Mouse (Mus musculus) heart, postnatal 4 days (tissue): ENCODE results near the gene Il18bp. TPM values are rescaled to one million over a fixed set of nuclear protein-coding genes. Genes with fewer than 3 reads are reported as not detected.
A peak's percentile ranks its signal among the peaks of the same experiment; 100 is the strongest.
"Not testable (repeated sequence)": the region's sequence is repeated elsewhere in the genome, so short reads cannot be mapped to it uniquely, and the experiment has no call there.

Experiments used
- DNase-seq: peaks from one replicate; pipeline ENCODE4 v3.0.0; 2021
- total RNA-seq, 2 experiments: library from RNA; stranded (reverse); gene quantifications; 2 replicates each; pipeline ENCODE4 v1.2.3; 2021

The Il18bp gene
- 1 to 10 TPM; 3.6 to 4.1 TPM for total RNA-seq

- DNase-seq = no peak
Observed at GRCm38 (mm10) chr7:102018590-102018989, at the start of gene Il18bp. Gene Il18bp (minus strand): TSS chr7:102018690.

GRCm38 (mm10) chr7:102066363-102066762 is 47.9 kb upstream of the Il18bp start:
- DNase-seq = no peak

- DNase-seq = peak; percentile 92
Observed at GRCm38 (mm10) chr7:102065046-102065891, 46.8 kb upstream of the Il18bp start, which contains the start of the genes Rnf121, Xndc1 and Xntrpc. Gene Rnf121 (minus strand): TSS chr7:102065469. Gene Xndc1 (plus strand): TSS chr7:102065511. Gene Xntrpc (plus strand): TSS chr7:102065713.

GRCm38 (mm10) chr7:102064655-102065045 is 46.2 kb upstream of the Il18bp start:
- DNase-seq = no peak

GRCm38 (mm10) chr7:102063891-102064290 is 45.4 kb upstream of the Il18bp start:
- no peak for DNase-seq

GRCm38 (mm10) chr7:102062203-102062602 is 43.7 kb upstream of the Il18bp start:
- DNase-seq = no peak

- DNase-seq = no peak
Observed at GRCm38 (mm10) chr7:102061353-102061752, 42.9 kb upstream of the Il18bp start.

GRCm38 (mm10) chr7:102048524-102048923 is 30.0 kb upstream of the Il18bp start:
- DNase-seq = not testable (repeated sequence)

- no peak for DNase-seq
Observed at GRCm38 (mm10) chr7:102042314-102042713, 23.8 kb upstream of the Il18bp start.

GRCm38 (mm10) chr7:102037318-102037717 is 18.8 kb upstream of the Il18bp start:
- no peak for DNase-seq

GRCm38 (mm10) chr7:102035534-102035933 is 17.0 kb upstream of the Il18bp start:
- no peak for DNase-seq

GRCm38 (mm10) chr7:102034904-102035303 is 16.4 kb upstream of the Il18bp start:
- DNase-seq = no peak

GRCm38 (mm10) chr7:102025187-102026119 is 7.0 kb upstream of the Il18bp start:
- DNase-seq = no peak

GRCm38 (mm10) chr7:102023821-102024220 is 5.3 kb upstream of the Il18bp start:
- DNase-seq = no peak

GRCm38 (mm10) chr7:102020934-102021333 is 2.4 kb upstream of the Il18bp start:
- not testable (repeated sequence) for DNase-seq

GRCm38 (mm10) chr7:102019362-102019761 is 872 bp upstream of the Il18bp start:
- DNase-seq = no peak

- no peak for DNase-seq
Observed at GRCm38 (mm10) chr7:102018034-102018433, 456 bp downstream of the Il18bp start.

GRCm38 (mm10) chr7:102017452-102017851 is 1.0 kb downstream of the Il18bp start:
- no peak for DNase-seq

GRCm38 (mm10) chr7:102016936-102017335 is 1.6 kb downstream of the Il18bp start:
- no peak for DNase-seq

GRCm38 (mm10) chr7:102014995-102015394 is 3.5 kb downstream of the Il18bp start:
- no peak for DNase-seq

GRCm38 (mm10) chr7:102013416-102013815 is 5.1 kb downstream of the Il18bp start:
- DNase-seq = no peak

GRCm38 (mm10) chr7:102011855-102012254 is 6.6 kb downstream of the Il18bp start:
- DNase-seq = no peak

- DNase-seq = no peak
Observed at GRCm38 (mm10) chr7:102006520-102006919, 12.0 kb downstream of the Il18bp start.
